Mouse (Mus musculus) erythroblast, adult 5-6 weeks (primary cell): ENCODE results near the gene Pald1. TPM values are rescaled to one million over a fixed set of nuclear protein-coding genes. Genes with fewer than 3 reads are reported as not detected.
A peak's percentile ranks its signal among the peaks of the same experiment; 100 is the strongest.

Experiments used
- ATAC-seq: replicated peaks from 2 replicates; pipeline ENCODE4 v1.8.0; 2016; ENCODE audit warnings: moderate number of reproducible peaks, mild to moderate bottlenecking, moderate TSS enrichment, inconsistent platforms; ENCODE audit not compliant: poor library complexity, low FRiP score, severe bottlenecking
- total RNA-seq, 2 experiments: library from RNA; stranded (forward) in 1 of 2; stranded (reverse) in 1 of 2; fragments of 150-400 nt in 1 of 2; fragments of 200-764, 138-1000 nt in 1 of 2; gene quantifications; 2 replicates each; pipeline versions ENCODE4 v1.2.3 to v1.2.4; 2015 to 2017; ENCODE audit warnings: low replicate concordance in 2 of 2

Pald1 gene
- total RNA-seq (2015; ENCODE audit: low replicate concordance) (not detected in 2 replicates), total RNA-seq (2017; ENCODE audit: low replicate concordance) (not detected in 2 replicates)

DNA sequence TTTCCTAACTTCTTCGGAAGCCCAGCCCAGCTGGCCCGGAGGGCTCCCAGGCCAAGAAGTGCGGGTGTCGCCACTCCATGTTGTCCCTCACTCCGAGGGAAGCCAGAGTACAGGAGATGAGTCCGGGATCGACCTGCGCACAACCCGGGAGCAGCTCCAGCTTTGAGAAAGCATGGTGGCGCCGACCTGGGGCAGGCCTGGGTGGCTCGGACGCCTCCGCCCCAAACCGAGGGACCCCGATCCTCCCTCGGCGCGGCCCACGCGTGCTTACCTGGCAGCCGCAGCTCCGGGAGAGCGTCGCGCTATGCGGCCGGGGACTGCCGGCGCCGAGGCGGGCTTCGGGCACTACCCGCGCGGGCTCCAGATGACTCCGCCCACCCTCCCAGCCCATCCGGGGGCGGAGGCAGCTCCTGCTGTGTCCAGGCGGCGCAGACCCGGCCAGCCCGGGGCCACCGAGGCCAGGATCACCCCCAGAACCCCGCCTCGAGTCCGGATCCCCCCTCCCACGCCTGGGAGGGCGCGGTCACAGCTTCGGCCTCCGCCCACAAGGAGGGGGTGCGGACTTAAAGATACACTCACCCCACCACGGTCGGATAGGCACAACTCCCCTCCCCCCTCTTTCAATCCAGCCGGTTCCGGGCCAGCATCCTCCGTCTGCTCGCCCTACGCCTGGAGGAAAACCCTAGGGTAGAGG lies at the start of gene Pald1:
Pald1 (minus strand) TSS at position 510 of the 694 bp plus-strand sequence.
- ATAC-seq, result no peak

GRCm38 (mm10) chr10:61431375-61431774 lies 48.0 kb upstream of the Pald1 start:
- ATAC-seq, result no peak

DNA sequence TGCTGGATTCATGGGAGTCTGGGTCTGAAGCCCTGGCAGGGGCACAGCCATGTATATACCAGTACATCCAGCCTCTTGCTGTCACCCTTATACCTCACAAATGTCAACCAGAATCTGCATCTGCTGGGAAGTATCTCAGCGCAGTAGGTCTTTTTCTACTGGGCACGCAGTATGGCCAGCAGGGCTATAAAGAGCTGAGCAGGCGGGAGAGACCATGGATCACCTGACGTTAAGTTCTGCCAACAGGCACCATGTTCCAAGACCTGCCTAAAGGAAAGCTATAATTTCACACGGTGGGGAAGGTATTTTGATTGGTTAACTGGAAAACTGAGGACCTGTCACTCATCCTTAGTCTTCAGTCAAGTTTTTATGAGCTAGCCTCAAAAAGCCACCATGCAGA lies 45.7 kb upstream of the Pald1 start:
- ATAC-seq, result no peak

- ATAC-seq, result no peak
These were observed 45.1 kb upstream of the Pald1 start for GRCm38 (mm10) chr10:61428416-61428815.

DNA sequence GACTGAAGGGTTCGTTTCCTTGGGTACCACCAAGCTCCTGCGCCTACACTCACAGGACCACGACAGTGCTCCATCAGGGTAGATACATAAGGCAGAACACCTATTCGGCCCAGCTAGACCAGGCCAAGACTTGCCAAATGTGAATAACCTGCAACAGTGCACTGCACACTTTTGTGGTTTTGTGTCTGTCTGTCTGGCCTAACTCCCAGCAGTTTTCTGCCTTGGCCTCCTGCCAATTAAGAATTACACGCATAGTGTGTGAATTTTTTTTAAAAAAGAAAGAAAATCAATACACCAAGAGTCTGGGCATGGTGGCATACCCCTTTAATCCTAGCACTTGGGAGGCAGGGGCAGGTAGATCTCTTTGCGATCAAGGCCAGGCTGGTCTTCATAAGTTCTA lies 44.6 kb upstream of the Pald1 start:
- ATAC-seq, result no peak

GRCm38 (mm10) chr10:61426251-61426757 lies 43.0 kb upstream of the Pald1 start:
- no peak for ATAC-seq

GRCm38 (mm10) chr10:61425047-61425446 lies 41.7 kb upstream of the Pald1 start:
- no peak for ATAC-seq

DNA sequence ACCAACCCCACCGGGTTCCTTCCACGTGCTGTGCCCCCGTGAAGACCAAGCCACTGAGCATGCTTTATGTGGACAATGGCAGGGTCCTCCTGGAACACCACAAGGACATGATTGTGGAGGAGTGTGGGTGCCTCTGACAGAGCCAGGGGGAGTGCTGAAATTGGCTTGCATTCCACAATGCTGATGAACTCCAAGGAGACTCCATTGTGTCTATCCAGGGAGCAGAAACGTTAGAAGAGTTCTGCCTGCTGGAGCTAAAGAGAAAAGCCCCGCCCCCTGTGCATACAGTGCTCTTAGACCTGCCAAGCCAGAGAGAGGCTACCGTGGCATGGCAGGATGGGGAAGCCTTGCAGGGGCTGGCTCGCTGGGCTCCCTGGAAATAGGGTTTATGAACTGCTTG lies 41.2 kb upstream of the Pald1 start:
- no peak for ATAC-seq

DNA sequence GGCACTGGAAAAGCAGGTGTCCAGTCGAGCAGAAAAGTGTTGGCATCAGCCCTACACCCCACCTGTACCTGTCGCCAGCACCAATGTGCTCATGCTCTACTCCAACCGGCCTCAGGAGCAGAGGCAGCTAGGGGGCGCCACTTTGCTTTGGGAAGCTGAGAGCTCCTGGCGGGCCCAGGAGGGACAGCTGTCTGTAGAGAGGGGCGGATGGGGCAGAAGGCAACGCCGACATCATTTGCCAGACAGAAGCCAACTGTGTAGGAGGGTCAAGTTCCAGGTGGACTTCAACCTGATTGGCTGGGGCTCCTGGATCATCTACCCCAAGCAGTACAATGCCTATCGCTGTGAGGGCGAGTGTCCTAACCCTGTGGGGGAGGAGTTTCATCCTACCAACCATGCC lies 40.0 kb upstream of the Pald1 start:
- ATAC-seq, result peak; percentile 44; the same call in 1 of the 2 replicates

- no peak for ATAC-seq
These were observed 39.5 kb upstream of the Pald1 start for GRCm38 (mm10) chr10:61422861-61423260.

GRCm38 (mm10) chr10:61420011-61420410 lies 36.7 kb upstream of the Pald1 start:
- no peak for ATAC-seq

- no peak for ATAC-seq
These were observed 35.8 kb upstream of the Pald1 start for GRCm38 (mm10) chr10:61419146-61419545.

- ATAC-seq, result no peak
These were observed 35.0 kb upstream of the Pald1 start for GRCm38 (mm10) chr10:61418131-61418900.

GRCm38 (mm10) chr10:61417672-61418071 lies 34.3 kb upstream of the Pald1 start, which contains the start of gene Nodal:
Nodal (plus strand) TSS chr10:61417972.
- no peak for ATAC-seq

DNA sequence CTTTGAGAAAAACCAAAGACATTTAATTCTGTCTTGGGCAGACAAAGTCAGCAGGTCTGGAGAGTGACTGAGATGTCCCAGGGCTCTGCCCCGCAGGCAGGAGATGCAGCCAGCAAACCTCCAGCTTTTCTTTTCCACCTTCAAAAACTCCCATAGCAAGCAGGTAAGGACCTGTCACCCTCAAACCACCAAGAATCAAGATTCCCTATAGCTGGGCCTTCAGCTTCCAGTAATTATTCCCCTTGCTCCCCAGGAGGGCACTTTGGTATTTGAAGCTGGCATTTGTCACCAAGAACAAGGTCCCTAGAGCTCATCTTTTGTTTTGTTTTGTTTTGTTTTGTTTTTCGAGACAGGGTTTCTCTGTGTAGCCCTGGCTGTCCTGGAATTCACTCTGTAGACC lies 33.7 kb upstream of the Pald1 start:
- no peak for ATAC-seq

GRCm38 (mm10) chr10:61416561-61416960 lies 33.2 kb upstream of the Pald1 start:
- no peak for ATAC-seq

- ATAC-seq, result no peak
These were observed 32.6 kb upstream of the Pald1 start for GRCm38 (mm10) chr10:61415890-61416289.

DNA sequence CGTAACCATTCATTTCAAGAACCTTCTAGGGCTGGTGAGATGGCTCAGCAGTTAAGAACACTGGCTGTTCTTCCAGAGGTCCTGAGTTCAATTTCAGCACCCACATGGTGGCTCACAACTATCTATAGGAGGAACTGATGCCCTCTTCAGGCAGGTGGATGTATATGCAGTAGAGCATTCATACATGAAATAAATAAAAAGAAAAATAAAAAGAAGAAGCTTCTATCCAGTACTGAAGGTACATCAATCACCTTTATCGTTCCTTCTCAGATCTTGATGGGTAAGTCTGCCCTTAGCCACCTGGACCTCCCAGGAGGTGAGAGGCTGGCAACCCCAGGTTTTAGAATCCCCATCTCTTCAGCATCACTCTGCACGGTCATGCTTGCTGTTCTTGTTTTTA lies 31.9 kb upstream of the Pald1 start:
- ATAC-seq, result no peak

GRCm38 (mm10) chr10:61412910-61413625 lies 29.7 kb upstream of the Pald1 start:
- peak; percentile 95 for ATAC-seq

- no peak for ATAC-seq
These were observed 26.9 kb upstream of the Pald1 start for GRCm38 (mm10) chr10:61410193-61410592.
